8 mouse cellular contexts compared by ENCODE assay signal in the genomic region with DNA sequence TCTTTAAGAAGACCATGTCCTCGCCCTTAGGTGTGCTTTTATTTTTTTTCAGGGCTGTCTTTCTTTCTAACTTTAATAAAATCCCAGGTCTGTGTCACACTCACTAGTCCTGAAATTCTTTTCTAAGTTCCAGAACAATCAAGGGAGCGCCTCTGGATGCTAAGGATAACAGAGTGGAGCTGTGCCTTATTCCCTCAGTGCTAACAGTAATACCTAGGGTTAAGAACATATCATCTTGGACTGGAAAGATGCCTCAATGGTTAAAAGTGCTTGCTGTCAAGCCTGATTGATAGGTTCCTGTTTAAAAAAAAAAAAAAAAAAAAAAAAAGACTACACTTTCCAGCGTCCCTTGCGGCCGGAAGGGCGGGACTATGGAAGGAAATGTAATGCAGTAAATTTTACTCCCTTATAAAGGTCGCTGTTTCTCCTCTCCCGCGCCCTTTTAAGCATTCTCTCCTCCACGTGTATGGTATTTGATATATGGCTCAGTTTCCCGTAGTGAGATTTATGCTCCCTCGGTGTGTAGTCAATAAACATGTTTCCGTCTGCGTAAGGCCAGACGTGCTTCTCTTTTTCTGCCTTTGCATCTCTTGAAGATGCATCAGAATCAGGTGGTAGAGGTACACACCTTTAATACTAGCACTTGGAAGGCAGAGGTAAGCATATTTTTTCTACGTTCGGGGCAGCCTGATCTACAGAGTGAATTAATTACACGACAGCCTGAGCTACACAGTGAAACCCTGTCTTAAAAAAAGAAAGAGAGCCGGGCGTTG. TPM values are rescaled to one million over a fixed set of nuclear protein-coding genes. Genes with fewer than 3 reads are reported as not detected.
DNase-seq lines count a peak whose midpoint lies in the region; ATAC-seq and TF ChIP-seq lines count a peak whose summit lies in the region.

No protein-coding gene starts in this region.

- H3K4me3 ChIP-seq in E14TG2a.4 (replicated peaks; ENCODE audit: low read length) = peak overlapping the region; percentile 79
- peak overlapping the region; percentile 73 for H3K4me3 ChIP-seq in brown adipose tissue, adult 24 weeks (ENCODE audit: insufficient read depth, low read depth, low read length)
- H3K4me3 ChIP-seq in forebrain, embryonic 10.5 days = peak overlapping the region; percentile 62
- H3K4me3 ChIP-seq in lung, adult 2 months (replicated peaks; ENCODE audit: extremely low read depth, low read depth, low read length) = peak overlapping the region; percentile 79
- peak overlapping the region; percentile 60 for H3K4me3 ChIP-seq in neural tube, embryonic 15.5 days (replicated peaks)
- peak overlapping the region; percentile 33; the same call in 1 of the 2 replicates for H3K4me3 ChIP-seq in thymus, adult 2 months (ENCODE audit: control insufficient read depth, insufficient read depth, low read length)

- TF ChIP-seq CTCF in E14TG2a.4 (conservative IDR thresholded peaks at IDR 0.05; ENCODE audit: low read length) = no peak
- TF ChIP-seq CTCF in lung, adult 2 months (IDR thresholded peaks at IDR 0.05; ENCODE audit: insufficient read depth, low read length) = no peak
- TF ChIP-seq CTCF in thymus, adult 2 months (IDR thresholded peaks at IDR 0.05; ENCODE audit: borderline replicate concordance, control insufficient read depth, extremely low read depth, insufficient read depth, low read length, poor library complexity) = no peak

- peak; percentile 87 for ATAC-seq in neural tube, embryonic 15.5 days (ENCODE audit: low FRiP score)

- peak overlapping the region; percentile 70 for H3K27ac ChIP-seq in brown adipose tissue, adult 24 weeks (replicated peaks; ENCODE audit: low read depth, low read length)
- peak overlapping the region; percentile 84 for H3K27ac ChIP-seq in forebrain, embryonic 10.5 days
- peak overlapping the region; percentile 78 for H3K27ac ChIP-seq in neural tube, embryonic 15.5 days (replicated peaks)
- no peak overlapping the region; the same call in 1 of the 2 replicates for H3K27ac ChIP-seq in thymus, adult 2 months (ENCODE audit: control insufficient read depth, insufficient read depth, low read length)

- TF ChIP-seq POLR2A in lung, adult 2 months (IDR thresholded peaks at IDR 0.05; ENCODE audit: borderline replicate concordance, extremely low read depth, low read depth, low read length) = peak; percentile 28; the same call in 1 of the 2 replicates
- TF ChIP-seq POLR2A in thymus, adult 2 months (IDR thresholded peaks at IDR 0.05; ENCODE audit: control insufficient read depth, extremely low read depth, insufficient read depth, low read length, poor library complexity) = no peak

- H3K4me2 ChIP-seq in neural tube, embryonic 15.5 days = peak overlapping the region; percentile 56

- H3K9ac ChIP-seq in neural tube, embryonic 15.5 days (replicated peaks) = peak overlapping the region; percentile 55

- DNase-seq in forebrain, embryonic 10.5 days (ENCODE audit: extremely low spot score, low spot score) = peak; percentile 43
- DNase-seq in heart, postnatal 14 days = peak; percentile 46 to 56
- DNase-seq in layer of hippocampus, adult 18-20 months (ENCODE audit: low spot score in 2 of 2) = peak; percentile 19 to 60
- peak; percentile 45 for DNase-seq in lung, adult 2 months
- DNase-seq in thymus, adult 2 months = peak; percentile 64

- intact Hi-C loops in heart, postnatal 14 days (cut with DNase I) = loop anchor here (2.0 kb wide), 1 partner anchor 14 kb away; the partner anchor contains the start of gene Fam69a

- no peaks in the 10 kb centered on the region for H3K9me3 ChIP-seq in E14TG2a.4 (ENCODE audit: low read length)
- H3K9me3 ChIP-seq in forebrain, embryonic 10.5 days = no peaks in the 10 kb centered on the region
- no peaks in the 10 kb centered on the region for H3K9me3 ChIP-seq in neural tube, embryonic 15.5 days (replicated peaks)

- no peaks in the 10 kb centered on the region for H3K27me3 ChIP-seq in E14TG2a.4 (ENCODE audit: insufficient read depth, low read length)
- H3K27me3 ChIP-seq in forebrain, embryonic 10.5 days (ENCODE audit: poor library complexity, severe bottlenecking) = no peaks in the 10 kb centered on the region
- no peaks in the 10 kb centered on the region for H3K27me3 ChIP-seq in neural tube, embryonic 15.5 days (replicated peaks)
- H3K27me3 ChIP-seq in thymus, adult 2 months (ENCODE audit: control insufficient read depth, insufficient read depth, low read length) = no peaks in the 10 kb centered on the region

- H3K4me1 ChIP-seq in E14TG2a.4 (replicated peaks; ENCODE audit: low read depth, low read length) = peaks cover 26% of the 10 kb centered on the region
- H3K4me1 ChIP-seq in brown adipose tissue, adult 24 weeks (ENCODE audit: control insufficient read depth, insufficient read depth, insufficient read length, low read length) = peaks cover 6% of the 10 kb centered on the region; the same call in 1 of the 2 replicates
- no peaks in the 10 kb centered on the region for H3K4me1 ChIP-seq in forebrain, embryonic 10.5 days
- no peaks in the 10 kb centered on the region; the same call in 1 of the 2 replicates for H3K4me1 ChIP-seq in lung, adult 2 months (ENCODE audit: control insufficient read depth, insufficient read depth, low read length)
- no peaks in the 10 kb centered on the region for H3K4me1 ChIP-seq in neural tube, embryonic 15.5 days
- no peaks in the 10 kb centered on the region for H3K4me1 ChIP-seq in thymus, adult 2 months (replicated peaks; ENCODE audit: control insufficient read depth, insufficient read depth, low read length)

- 21% methylated on average over 20 of the region's 20 CpGs for WGBS in forebrain, embryonic 10.5 days
- 14% methylated on average over 20 of the region's 20 CpGs for WGBS in lung, adult 2 months
- WGBS in neural tube, embryonic 15.5 days = 15% methylated on average over 20 of the region's 20 CpGs
- 16% methylated on average over 20 of the region's 20 CpGs for WGBS in thymus, adult 2 months

- H3K36me3 ChIP-seq in E14TG2a.4 (ENCODE audit: insufficient read depth, low read length) = no peaks in the 10 kb centered on the region
- no peaks in the 10 kb centered on the region for H3K36me3 ChIP-seq in forebrain, embryonic 10.5 days (replicated peaks)
- no peaks in the 10 kb centered on the region for H3K36me3 ChIP-seq in neural tube, embryonic 15.5 days
- H3K36me3 ChIP-seq in thymus, adult 2 months (ENCODE audit: control insufficient read depth, insufficient read depth, low read length) = no peaks in the 10 kb centered on the region

RNA-seq across cellular contexts. Expression of gene Fam69a, which starts 14.1 kb away (rescaled TPM):
- 22.9 and 25.1 TPM in 2 replicates for polyA plus RNA-seq in brown adipose tissue, adult 24 weeks (2012; ENCODE audit: insufficient read depth, insufficient read length, missing spikeins)
- polyA plus RNA-seq in forebrain, embryonic 10.5 days (2016; fragmentation: Nextera tagmentation; extraction: Ambion mirVana) = 16.2 and 16.6 TPM in 2 replicates
- total RNA-seq in heart, postnatal 14 days (2021) = 10 to 100 TPM in 1 of 2 experiments, 1 to 10 TPM in 1; 8.6 to 10.2 TPM
- total RNA-seq in layer of hippocampus, adult 18-20 months (2021) = 10 to 100 TPM; 28.3 to 35.2 TPM
- polyA plus RNA-seq in lung, adult 2 months (2012; rRNA removed) = 1.6 and 4.4 TPM in 2 replicates
- polyA plus RNA-seq in neural tube, embryonic 15.5 days (2015; fragmentation: Nextera tagmentation; extraction: Ambion mirVana) = 72.4 and 79.1 TPM in 2 replicates
- polyA plus RNA-seq in thymus, adult 2 months (2012; rRNA removed) = 2.1 and 2.3 TPM in 2 replicates
